Mouse (Mus musculus): Measurements from ENCODE around the gene Elfn2. TPM values are rescaled to one million over a fixed set of nuclear protein-coding genes. Genes with fewer than 3 reads are reported as not detected.

Elfn2 gene
- polyA plus RNA-seq, 1 experiment, result 0.26 TPM

- TF ChIP-seq FLI1 (IDR thresholded peaks at IDR 0.05; ENCODE audit: low read length) (no peak), GATA1 (IDR thresholded peaks at IDR 0.05; ENCODE audit: borderline replicate concordance, low read length) (no peak)
- no peaks in the 10 kb centered on the region for H3K36me3 ChIP-seq (replicated peaks; ENCODE audit: low read length)
- H3K27me3 ChIP-seq (replicated peaks), result peaks cover 87% of the 10 kb centered on the region
- peaks cover 3% of the 10 kb centered on the region; the same call in 1 of the 2 replicates for H3K9me3 ChIP-seq
- H3K4me1 ChIP-seq, result peaks cover 14% of the 10 kb centered on the region
- H3K4me3 ChIP-seq (replicated peaks), result no peak overlapping the region
Observed at GRCm38 (mm10) chr15:78634095-78634737, 84.4 kb downstream of the Elfn2 start.

- H3K27me3 ChIP-seq (replicated peaks), result peaks cover 86% of the 10 kb centered on the region
- H3K9me3 ChIP-seq, result peaks cover 3% of the 10 kb centered on the region; the same call in 1 of the 2 replicates
- H3K4me3 ChIP-seq (replicated peaks), result no peak overlapping the region
- peaks cover 11% of the 10 kb centered on the region for H3K4me1 ChIP-seq
- TF ChIP-seq FLI1 (IDR thresholded peaks at IDR 0.05; ENCODE audit: low read length) (no peak), GATA1 (IDR thresholded peaks at IDR 0.05; ENCODE audit: borderline replicate concordance, low read length) (no peak)
- H3K36me3 ChIP-seq (replicated peaks; ENCODE audit: low read length), result no peaks in the 10 kb centered on the region
Observed at GRCm38 (mm10) chr15:78633413-78633812, 85.2 kb downstream of the Elfn2 start.

GRCm38 (mm10) chr15:78632387-78632786 is 86.2 kb downstream of the Elfn2 start:
- Histone ChIP-seq H3K4me3 (replicated peaks) (no peak overlapping the region), H3K4me1 (peaks cover 11% of the 10 kb centered on the region), H3K9me3 (peaks cover 11% of the 10 kb centered on the region), H3K27me3 (replicated peaks) (peaks cover 86% of the 10 kb centered on the region), H3K36me3 (replicated peaks; ENCODE audit: low read length) (no peaks in the 10 kb centered on the region)
- TF ChIP-seq FLI1 (IDR thresholded peaks at IDR 0.05; ENCODE audit: low read length), result no peak
- no peak for TF ChIP-seq GATA1 (IDR thresholded peaks at IDR 0.05; ENCODE audit: borderline replicate concordance, low read length)

- Histone ChIP-seq H3K36me3 (replicated peaks; ENCODE audit: low read length) (peaks cover 17% of the 10 kb centered on the region), H3K27me3 (replicated peaks) (peaks cover 68% of the 10 kb centered on the region), H3K4me1 (peaks cover 11% of the 10 kb centered on the region; the same call in 1 of the 2 replicates), H3K9me3 (peaks cover 12% of the 10 kb centered on the region), H3K4me3 (replicated peaks) (no peak overlapping the region)
- TF ChIP-seq GATA1 (IDR thresholded peaks at IDR 0.05; ENCODE audit: borderline replicate concordance, low read length) (no peak), FLI1 (IDR thresholded peaks at IDR 0.05; ENCODE audit: low read length) (no peak)
Observed at GRCm38 (mm10) chr15:78626285-78626684, 92.3 kb downstream of the Elfn2 start.

- Histone ChIP-seq H3K9me3 (peaks cover 12% of the 10 kb centered on the region), H3K36me3 (replicated peaks; ENCODE audit: low read length) (peaks cover 30% of the 10 kb centered on the region), H3K4me3 (replicated peaks) (no peak overlapping the region), H3K4me1 (peaks cover 11% of the 10 kb centered on the region; the same call in 1 of the 2 replicates), H3K27me3 (replicated peaks) (peaks cover 57% of the 10 kb centered on the region)
- TF ChIP-seq FLI1 (IDR thresholded peaks at IDR 0.05; ENCODE audit: low read length) (no peak), GATA1 (IDR thresholded peaks at IDR 0.05; ENCODE audit: borderline replicate concordance, low read length) (no peak)
Observed at GRCm38 (mm10) chr15:78624961-78625360, 93.6 kb downstream of the Elfn2 start.

GRCm38 (mm10) chr15:78624431-78624950 is 94.1 kb downstream of the Elfn2 start:
- TF ChIP-seq FLI1 (IDR thresholded peaks at IDR 0.05; ENCODE audit: low read length), result no peak
- Histone ChIP-seq H3K4me3 (replicated peaks) (no peak overlapping the region), H3K9me3 (peaks cover 12% of the 10 kb centered on the region), H3K4me1 (peaks cover 11% of the 10 kb centered on the region; the same call in 1 of the 2 replicates), H3K27me3 (replicated peaks) (peaks cover 54% of the 10 kb centered on the region), H3K36me3 (replicated peaks; ENCODE audit: low read length) (peaks cover 35% of the 10 kb centered on the region)

- TF ChIP-seq GATA1 (IDR thresholded peaks at IDR 0.05; ENCODE audit: borderline replicate concordance, low read length) (no peak), FLI1 (IDR thresholded peaks at IDR 0.05; ENCODE audit: low read length) (no peak)
- H3K36me3 ChIP-seq (replicated peaks; ENCODE audit: low read length), result peaks cover 46% of the 10 kb centered on the region
- peaks cover 11% of the 10 kb centered on the region; the same call in 1 of the 2 replicates for H3K4me1 ChIP-seq
Observed at GRCm38 (mm10) chr15:78623426-78623825, 95.1 kb downstream of the Elfn2 start.

More at GRCm38 (mm10) chr15:78623426-78623825, 95.1 kb downstream of the Elfn2 start:
- peaks cover 12% of the 10 kb centered on the region for H3K9me3 ChIP-seq
- H3K4me3 ChIP-seq (replicated peaks), result no peak overlapping the region
- H3K27me3 ChIP-seq (replicated peaks), result peaks cover 45% of the 10 kb centered on the region

Other genes starting within 250 kb of the Elfn2 start
- gene Il2rb, start 223.5 kb downstream of the Elfn2 start, polyA plus RNA-seq (2012; ENCODE audit: insufficient read depth, low replicate concordance), result not detected in 2 replicates
- 22.8 and 31.2 TPM in 2 replicates for gene C1qtnf6, start 187.4 kb downstream of the Elfn2 start, polyA plus RNA-seq (2012; ENCODE audit: insufficient read depth, low replicate concordance)
- gene Sstr3, start 174.1 kb downstream of the Elfn2 start, polyA plus RNA-seq (2012; ENCODE audit: insufficient read depth, low replicate concordance), result not detected in 2 replicates
- 860 and 3,464 TPM in 2 replicates for gene Rac2, start 146.0 kb downstream of the Elfn2 start, polyA plus RNA-seq (2012; ENCODE audit: insufficient read depth, low replicate concordance)
- 27.7 and 31.6 TPM in 2 replicates for gene Cyth4, start 121.7 kb downstream of the Elfn2 start, polyA plus RNA-seq (2012; ENCODE audit: insufficient read depth, low replicate concordance)
- gene Mfng, start 54.7 kb upstream of the Elfn2 start, polyA plus RNA-seq (2012; ENCODE audit: insufficient read depth, low replicate concordance), result 36.6 and 48.4 TPM in 2 replicates
- 1.5 and 2.1 TPM in 2 replicates for gene Card10, start 84.3 kb upstream of the Elfn2 start, polyA plus RNA-seq (2012; ENCODE audit: insufficient read depth, low replicate concordance)
- 1.2 and 3.7 TPM in 2 replicates for gene Cdc42ep1, start 123.9 kb upstream of the Elfn2 start, polyA plus RNA-seq (2012; ENCODE audit: insufficient read depth, low replicate concordance)
- gene Lgals2, start 136.8 kb upstream of the Elfn2 start, polyA plus RNA-seq (2012; ENCODE audit: insufficient read depth, low replicate concordance), result not detected in 2 replicates
- 198 and 388 TPM in 2 replicates for gene Gga1, start 158.4 kb upstream of the Elfn2 start, polyA plus RNA-seq (2012; ENCODE audit: insufficient read depth, low replicate concordance)
- 2.9 and 8.0 TPM in 2 replicates for gene Gm49510, start 180.9 kb upstream of the Elfn2 start, polyA plus RNA-seq (2012; ENCODE audit: insufficient read depth, low replicate concordance)
- gene Sh3bp1, start 181.0 kb upstream of the Elfn2 start, polyA plus RNA-seq (2012; ENCODE audit: insufficient read depth, low replicate concordance), result 1,441 and 3,817 TPM in 2 replicates
- gene Pdxp, start 195.1 kb upstream of the Elfn2 start, polyA plus RNA-seq (2012; ENCODE audit: insufficient read depth, low replicate concordance), result 8.6 and 29.8 TPM in 2 replicates
- gene Lgals1, start 208.0 kb upstream of the Elfn2 start, polyA plus RNA-seq (2012; ENCODE audit: insufficient read depth, low replicate concordance), result 75.3 and 689 TPM in 2 replicates
- 16.3 and 19.1 TPM in 2 replicates for gene Nol12, start 216.2 kb upstream of the Elfn2 start, polyA plus RNA-seq (2012; ENCODE audit: insufficient read depth, low replicate concordance)
- gene Triobp, start 229.0 kb upstream of the Elfn2 start, polyA plus RNA-seq (2012; ENCODE audit: insufficient read depth, low replicate concordance), result 97.8 and 237 TPM in 2 replicates

All from megakaryocyte, embryonic 14.5 days (primary cell).